Mouse (Mus musculus) urinary bladder, adult 2 months (tissue): Measurements from ENCODE around the gene Esrrb. TPM values are rescaled to one million over a fixed set of nuclear protein-coding genes. Genes with fewer than 3 reads are reported as not detected.

Experiments used
- polyA plus RNA-seq: library from polyadenylated mRNA; depleted of rRNA; stranded (reverse); fragments of >200 nt; gene quantifications from 2 replicates; pipeline ENCODE4 v1.2.3, GENCODE M21; 2012; rRNA removed

The Esrrb gene
- polyA plus RNA-seq, 1 experiment, result 0.01 TPM

Other genes starting within 250 kb of the Esrrb start
- gene Gpatch2l, start 119.3 kb upstream of the Esrrb start, polyA plus RNA-seq, result 14.7 and 16.1 TPM in 2 replicates